Mouse (Mus musculus) kidney, postnatal 25 days (tissue): ENCODE data around the gene Amer2.
A peak's percentile ranks its signal among the peaks of the same experiment; 100 is the strongest.
"Not testable (repeated sequence)": the region's sequence is repeated elsewhere in the genome, so short reads cannot be mapped to it uniquely, and the experiment has no call there.

Experiments used
- DNase-seq, 2 experiments: peaks; one replicate each; pipeline ENCODE4 v3.0.0; 2021; ENCODE audit warnings: mixed read lengths in 2 of 2

Gene Amer2

DNA sequence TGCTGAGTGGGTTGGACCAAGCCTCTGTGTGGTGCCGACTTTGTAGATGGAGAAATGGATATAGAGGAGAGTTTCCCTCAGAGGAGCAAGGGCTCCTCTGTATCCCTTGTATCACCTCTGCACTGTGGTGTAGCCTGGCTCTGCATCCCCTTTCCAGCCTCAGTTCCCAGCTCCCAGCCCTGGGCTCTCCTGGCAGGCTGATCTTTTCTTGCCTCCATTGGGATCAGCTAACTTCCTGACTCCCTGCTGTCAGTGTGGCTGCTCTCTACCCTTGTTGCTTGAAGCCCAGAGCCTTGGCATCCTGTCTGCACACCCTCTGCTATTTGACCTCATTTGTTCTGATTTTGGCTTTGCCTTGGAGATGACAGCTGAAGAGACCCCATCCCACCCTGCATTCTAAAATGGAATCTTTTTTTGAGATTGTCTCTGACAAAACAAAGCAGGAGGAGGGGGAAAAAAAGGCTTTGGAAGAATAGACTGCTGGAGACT is at the start of gene Amer2:
TSS of gene Amer2 (plus strand) at position 439 of the 489 bp plus-strand sequence.
- DNase-seq: no peak

DNA sequence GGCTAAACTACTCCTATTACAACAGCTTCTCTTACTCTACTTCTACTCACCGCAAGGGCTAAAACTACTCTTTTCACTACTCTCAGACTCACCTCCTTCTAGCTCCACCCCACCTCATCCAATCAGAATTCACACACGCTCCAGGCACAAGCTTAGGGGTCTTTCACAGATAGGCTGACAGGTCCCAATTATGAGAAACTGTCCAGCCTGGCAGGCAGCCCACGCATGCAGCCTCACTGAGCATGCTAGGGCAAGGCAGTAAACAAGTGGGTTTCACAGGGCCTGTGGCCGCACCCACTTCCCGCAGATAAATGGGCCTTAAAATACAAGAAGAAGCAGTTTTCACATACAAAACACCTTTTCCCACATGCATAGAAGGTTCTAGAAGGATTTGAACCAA is 33.1 kb upstream of the Amer2 start:
- not testable (repeated sequence) for DNase-seq

DNA sequence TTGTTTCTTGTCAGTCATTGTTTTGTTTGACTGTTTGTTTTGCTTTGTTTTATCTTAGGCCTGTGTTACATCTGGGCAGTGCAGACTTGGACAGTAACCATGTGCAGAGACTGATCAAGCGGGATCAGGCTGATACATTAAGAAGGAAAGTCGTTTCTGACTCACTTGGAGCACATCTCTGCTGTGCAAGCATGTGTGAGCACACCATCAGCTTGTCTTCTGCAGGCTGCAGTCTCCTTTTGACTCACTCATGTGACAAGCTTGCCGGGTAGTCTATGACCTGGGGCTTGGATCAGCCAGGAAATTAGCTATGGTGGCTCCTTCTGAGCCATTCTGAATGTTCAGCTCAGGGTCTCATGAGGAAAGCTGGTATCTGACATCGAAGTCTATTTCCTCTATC is 32.5 kb upstream of the Amer2 start:
- no peak for DNase-seq

DNA sequence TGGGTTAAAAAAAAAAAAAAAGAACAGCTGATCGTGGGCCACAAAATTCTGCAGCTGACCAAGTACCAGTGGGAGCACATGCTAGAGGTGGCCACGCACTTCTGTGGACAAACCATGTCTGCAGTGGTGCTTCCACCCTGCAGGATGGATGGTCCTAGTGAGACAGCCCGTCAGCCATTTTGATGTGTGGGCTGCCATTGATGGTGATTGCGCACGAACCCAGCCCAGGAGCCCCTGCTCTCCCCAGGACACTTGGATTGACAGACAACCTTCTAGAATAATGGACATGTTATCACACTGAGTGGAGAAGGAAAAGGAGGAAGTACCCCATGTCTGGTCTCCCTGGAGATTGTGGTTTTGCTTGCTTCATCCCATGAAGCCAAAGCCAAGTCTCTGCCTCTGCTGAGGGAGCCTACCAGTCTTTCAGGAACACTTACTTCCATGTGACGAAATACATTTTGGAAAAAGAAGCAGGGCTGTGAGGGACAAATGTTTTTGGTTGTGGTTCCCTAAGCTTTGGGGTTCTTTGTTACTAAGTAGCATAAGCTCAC is 27.7 kb upstream of the Amer2 start:
- no peak for DNase-seq

DNA sequence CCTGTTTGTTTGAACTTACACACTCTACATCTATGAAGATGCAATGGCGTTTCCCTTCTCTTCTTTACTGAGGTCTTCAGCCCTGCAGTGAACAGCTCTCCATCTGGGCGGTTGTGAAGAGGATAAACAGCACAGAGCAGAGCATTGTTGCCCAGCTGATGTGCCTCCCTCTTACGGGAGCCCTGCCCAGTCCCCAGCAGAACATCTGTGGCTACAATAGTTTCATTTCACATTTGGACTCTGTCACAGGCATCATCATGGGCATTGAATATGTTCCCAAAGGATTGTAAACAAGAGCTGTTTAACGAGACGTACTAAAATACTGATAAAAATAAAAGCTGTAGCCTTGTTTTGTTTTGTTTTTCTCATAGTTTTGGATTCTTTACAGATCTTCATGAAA is 14.7 kb upstream of the Amer2 start:
- DNase-seq: no peak

DNA sequence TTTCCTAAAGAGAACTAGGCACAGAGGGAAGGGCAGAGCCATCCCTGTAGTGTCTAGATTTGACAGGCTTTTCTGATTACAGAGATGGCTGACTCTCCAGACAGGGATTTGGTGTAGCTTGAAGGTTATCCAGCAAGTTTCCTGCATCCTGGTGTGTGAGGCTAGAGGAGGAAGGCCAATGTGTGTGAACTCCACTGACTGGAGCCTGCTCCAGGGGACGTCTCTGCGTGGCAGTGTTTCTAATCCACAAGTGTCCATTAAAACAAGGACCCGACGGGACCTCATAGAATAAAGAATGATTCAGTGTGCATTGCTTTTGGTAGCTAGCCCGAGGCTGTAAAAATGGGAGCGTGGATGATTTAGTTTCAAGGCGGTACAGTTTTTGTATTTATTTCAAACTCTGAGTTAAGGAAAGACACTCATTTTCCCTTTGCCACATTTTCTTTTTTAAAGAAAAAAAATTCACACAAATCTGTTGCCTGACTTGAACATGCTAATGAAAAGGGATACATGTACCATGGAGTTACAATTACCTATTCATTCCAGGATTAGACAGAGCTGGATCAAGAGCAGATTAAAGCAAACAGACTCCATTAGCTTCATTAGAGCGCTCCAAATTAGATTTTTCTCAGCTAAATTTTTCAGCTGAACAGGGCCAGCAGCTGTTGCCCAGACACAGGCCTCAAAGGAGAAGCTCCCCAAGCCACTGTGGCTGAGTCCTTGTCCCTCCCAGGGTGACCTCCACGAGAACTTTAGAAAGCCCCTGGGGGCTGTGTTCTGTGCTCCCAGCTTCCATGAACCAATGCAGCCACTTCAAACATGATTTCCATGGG is 11.5 kb upstream of the Amer2 start:
- DNase-seq: no peak

DNA sequence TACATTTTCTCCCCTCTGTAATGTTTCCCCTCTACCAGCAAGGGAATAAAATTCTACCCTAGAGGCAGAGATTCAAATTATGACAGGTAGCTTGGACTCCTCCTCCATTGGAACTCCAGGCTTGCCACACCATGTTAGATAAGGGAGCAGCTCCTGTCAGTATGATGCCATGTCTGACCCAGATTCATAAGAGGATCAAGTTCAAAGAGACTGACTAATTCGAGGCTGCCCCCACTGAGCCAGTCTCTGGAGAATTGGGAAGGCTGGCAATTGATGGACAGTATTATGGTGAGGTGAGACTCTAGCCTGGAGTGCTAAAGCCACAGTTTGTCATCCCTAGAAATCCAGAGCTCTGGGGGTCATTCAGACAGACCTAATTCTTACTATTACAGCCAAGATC is 6.3 kb upstream of the Amer2 start:
- no peak for DNase-seq

DNA sequence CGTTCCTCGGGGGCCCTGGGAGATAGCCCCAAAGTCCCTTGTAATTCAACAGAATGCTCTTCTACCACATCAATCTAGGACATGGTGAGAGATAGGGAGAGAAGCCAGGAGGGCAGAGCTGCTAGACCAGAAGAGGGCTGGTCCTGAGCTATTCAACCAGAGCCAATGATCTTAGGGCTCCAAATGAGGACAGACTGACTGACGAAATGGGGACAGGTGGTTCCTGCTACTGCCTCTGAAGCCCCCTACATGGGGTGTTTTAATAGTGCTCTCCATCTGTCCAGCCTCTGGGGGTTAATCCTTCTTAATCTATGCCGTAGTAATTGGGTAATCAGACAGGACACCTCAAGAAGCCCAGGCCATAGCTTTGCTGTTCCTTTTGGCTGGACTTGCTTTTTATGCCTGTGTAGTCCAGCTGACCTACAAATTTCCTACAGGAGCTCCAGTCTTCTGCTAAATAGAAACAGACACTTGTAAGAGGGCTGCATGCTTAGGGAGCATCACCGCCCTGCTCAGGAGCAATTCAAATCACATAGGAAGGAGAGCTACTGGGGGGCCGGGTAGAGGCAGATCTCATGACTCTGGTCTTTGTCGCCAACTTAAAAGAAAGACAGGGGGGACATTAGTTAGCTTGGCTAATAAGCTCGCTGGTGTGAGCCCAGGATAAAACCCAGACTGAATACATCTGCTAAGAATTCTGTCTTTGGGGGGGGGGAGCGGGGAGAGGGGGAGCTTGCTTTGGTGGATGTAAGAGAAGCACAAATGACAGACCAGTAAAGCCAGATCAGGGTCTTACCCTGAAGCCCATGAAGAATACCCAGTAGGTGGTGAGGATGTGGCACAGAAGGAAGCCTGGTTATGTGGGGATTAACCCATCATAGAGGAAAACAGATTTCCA is 4.0 kb upstream of the Amer2 start:
- DNase-seq: no peak

DNA sequence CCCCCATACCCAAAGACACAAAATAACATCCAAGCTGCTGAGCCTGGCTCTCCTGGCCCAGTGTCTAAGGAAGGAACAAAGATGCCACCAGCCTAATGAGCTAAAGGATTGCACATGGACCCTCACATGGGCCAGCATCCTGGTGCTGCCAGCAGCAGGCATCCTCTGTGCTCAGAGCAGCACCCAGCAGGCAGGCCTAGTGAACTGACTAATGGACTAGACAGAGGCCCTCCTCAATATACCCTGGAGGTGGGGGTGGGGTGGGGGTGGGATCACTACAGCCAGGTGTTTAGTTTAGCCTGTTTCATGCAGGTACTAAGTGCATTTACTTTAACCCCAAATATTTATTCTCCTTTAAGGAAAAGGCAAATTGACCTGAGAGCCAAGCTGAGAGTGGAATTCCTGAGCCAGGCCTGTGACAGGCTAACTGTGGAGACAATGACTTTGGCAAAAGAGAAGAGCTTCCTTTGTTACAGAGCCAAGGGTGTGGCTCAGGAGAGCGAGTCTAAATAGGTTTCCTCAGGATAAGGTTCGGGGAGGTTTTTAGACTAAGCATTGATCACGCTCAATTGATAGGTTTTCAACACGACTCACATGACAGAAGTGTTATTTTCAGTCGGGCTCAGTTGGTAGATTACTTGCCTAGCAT is 3.3 kb upstream of the Amer2 start:
- no peak for DNase-seq

DNA sequence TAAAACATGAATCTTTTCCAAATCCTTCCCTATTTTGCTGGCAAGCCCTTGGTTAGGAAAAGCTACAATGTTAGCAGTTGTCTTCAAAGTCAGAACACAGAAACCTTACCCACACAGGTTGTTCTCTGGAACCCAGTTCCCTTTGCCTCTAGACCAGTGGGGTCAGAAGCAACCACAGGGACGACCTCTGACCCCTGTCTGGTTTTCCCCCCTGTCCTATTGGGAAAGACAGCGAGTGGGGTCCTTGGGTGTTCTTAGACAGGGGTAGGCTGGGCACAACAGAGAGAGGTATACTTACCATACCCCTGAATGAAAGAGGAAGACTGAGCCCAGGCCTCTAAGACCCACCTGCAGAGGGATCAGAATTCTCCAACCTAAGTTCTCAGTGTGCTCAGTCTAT is 4.0 kb downstream of the Amer2 start:
- DNase-seq: no peak

DNA sequence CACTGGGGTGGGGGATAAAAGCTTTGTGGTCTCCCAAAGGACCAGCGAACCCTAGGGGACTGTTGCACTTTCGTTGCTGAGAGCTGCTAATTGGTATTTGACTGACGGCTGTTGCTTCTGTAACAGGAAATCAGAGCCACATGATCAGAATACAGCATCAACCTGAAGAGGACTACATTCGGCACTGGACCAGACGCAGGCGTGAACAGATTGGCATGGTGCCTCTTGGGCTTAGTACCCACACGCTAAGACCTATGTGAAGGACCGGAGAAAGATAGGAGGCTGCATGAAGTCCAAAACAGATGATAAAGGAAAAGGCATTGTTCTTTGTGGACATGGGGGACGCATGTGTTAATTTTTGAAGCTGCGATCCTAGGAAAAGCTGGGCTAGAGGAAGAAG is 4.5 kb downstream of the Amer2 start:
- no peak for DNase-seq

DNA sequence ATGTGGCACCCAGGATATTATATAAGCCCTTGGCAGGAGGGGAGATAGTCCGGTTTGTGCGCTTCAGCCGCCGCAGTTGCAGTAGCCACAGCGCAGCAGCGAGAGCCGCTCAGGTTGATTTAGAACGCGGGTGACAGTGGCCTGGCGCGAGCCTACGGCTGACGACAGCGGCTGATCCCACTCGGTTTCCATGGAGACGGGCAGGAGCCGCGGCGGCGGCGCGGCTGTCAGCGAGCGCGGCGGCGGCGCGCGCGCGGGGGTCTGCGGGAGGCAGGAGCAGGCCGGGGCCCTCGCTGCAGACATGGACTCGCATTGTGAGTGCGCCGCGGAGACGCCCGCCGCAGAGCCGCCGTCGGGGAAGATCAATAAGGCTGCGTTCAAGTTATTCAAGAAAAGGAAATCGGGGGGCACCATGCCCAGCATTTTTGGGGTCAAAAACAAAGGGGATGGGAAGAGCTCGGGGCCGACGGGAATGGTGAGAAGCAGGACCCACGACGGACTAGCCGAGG is 5.1 kb downstream of the Amer2 start:
- DNase-seq: peak; percentile 40 to 67

DNA sequence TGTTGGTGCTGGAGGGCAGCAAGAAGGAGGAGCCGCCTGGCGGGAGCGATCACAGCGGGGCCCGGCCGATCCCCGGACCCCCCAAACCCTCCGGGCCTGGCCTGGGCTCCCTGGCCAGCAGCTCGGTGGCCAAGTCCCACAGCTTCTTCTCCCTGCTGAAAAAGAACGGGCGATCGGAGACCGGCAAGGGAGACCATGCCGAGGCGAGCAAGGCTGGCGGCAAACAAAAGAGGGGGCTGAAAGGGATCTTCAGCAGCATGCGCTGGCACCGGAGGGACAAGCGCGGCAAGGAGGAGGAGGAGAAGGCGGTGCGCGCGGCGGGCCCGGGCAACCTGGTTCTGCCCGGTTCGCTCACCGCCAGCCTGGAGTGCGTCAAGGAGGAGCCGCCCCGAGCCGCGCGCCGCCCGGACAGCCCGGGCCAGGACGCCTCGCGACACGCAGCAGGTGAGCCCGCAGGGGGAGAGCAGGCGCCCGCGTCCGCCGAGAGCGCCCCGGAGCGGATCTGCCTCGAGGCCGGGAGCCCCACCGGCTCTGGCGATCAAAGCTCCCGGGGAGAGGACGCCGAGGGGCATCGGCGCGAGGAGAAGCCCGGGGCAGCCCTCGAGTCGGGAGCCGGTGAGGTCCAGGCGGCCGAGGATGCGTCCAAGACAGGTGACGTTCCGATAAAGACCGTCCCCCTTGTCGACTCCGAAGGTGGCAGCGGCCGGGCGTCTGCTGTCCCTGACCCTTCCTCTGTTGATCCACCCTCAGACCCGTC is 5.7 kb downstream of the Amer2 start:
- peak; percentile 16 to 53 for DNase-seq

DNA sequence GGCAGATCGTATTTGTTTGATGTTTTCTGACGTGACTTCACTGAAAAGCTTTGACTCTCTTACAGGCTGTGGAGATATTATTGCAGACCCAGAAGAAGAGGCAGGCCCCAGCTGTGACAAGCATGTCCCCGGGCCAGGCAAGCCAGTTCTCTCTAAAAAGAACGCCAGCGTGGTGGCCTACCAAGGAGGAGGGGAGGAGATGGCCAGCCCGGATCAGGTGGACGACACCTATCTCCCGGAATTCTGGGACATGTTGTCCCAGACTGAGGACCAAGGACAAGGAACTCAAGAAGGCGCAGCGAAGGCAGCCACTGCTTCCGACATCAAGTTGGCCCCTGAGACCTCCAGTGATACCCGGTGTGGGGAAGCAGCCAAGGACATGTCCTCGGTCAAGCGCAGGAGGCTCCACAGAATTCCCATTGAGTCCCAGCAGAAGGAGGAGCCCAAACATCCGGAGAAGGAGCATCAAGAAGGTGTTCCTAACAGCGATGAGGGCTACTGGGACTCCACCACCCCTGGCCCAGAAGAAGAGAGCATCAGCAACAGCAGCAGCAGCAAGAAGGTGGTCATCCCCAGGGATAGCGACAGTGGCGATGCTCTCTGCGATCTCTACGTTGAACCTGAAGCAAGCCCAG is 6.4 kb downstream of the Amer2 start:
- DNase-seq: no peak

DNA sequence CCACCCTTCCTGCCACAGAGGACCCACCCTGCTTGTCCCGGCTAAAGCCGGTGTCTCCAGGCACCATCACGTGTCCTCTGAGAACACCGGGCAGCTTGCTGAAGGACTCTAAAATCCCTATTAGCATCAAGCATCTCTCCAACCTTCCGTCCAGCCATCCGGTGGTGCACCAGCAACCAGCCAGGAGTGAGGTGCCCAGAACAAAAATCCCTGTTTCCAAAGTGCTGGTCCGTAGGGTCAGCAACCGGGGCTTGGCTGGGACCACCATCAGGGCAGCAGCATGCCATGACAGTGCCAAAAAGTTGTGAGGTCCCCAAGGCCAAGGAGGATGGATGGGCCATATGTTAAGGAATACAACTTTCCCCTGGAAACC is 6.9 kb downstream of the Amer2 start:
- no peak for DNase-seq

DNA sequence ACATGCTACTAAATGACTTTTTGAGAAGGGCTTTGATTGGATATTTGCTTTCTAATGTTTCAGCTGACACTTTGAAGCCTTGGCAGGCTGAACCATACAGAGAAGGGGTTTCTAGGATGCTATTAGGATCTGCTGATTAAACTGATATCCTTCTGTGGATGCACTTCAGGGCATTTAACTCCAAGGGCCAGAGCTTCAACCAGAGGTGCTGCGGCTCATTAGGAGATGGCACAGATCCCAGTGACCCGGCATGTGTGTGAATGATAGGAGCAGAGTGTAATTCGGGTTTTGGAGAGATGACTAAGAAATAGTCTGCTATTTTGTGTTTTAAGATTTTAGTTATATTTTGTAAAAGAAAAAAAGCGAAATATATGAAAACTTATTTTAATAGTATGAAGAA is 8.6 kb downstream of the Amer2 start:
- DNase-seq: no peak

DNA sequence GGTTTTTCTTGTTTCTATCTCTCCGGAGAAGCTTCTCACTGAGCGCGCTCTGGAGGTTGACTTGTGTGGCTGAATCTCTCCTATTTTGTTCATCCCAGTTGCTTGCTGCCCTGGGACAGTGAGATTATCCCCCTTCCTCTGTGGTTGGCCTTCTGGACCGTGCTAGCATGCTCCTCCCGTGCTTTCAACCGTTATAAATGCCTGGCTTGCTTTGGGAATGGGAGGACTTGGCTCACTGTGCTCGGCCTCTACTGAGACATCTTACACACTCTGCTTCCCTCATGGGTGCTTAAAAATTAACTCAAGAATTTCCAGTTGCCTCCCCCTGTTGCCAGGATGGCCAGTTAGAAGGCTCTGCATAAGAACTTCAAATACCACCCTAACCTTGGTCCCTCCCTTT is 10.8 kb downstream of the Amer2 start:
- DNase-seq: no peak

DNA sequence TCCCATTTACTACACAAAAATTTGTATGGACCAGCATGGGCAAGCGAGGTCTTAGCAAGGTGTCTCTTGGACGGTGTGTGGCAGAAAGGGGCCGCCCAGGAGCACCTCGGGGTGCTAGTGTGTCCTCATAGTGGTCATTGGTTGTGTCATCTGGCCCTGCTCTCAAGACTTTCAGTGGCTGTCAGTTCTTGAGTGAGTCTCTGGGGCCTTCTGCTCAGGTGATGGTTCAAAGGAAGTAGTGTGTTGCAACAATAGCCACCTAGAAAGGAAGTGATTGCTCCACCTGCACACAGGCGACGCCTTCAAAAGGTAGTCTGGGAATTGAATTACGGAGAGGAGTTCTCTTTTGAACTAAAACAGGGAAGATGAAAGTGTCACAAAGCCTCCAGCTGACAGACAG is 11.2 kb downstream of the Amer2 start:
- no peak for DNase-seq

DNA sequence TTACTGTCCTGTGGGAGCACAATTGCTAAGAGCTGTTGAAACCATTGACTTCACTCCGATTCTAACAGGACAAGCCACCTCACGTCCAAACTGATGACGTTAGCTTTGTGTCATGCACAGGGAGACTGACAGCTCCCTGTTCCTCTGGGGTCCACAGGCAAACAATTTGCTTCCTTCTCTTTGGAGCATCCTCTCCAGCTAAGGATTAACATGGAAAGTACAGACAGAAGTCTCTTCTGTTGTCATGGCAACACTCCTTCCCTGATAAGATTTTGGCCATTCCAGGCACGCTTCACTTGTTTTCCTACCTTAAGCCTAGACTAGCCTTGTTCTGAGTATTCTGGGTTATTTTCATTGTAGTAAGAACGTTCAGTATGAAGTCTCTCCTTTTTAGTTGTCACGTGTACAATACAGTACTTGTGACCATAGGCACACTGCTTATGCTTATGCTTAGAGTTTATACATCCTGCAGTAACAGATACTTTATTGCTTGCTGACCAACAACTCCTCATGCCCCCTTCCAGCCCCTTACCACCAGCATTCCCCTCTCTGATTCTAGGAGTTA is 12.1 kb downstream of the Amer2 start:
- DNase-seq: no peak

DNA sequence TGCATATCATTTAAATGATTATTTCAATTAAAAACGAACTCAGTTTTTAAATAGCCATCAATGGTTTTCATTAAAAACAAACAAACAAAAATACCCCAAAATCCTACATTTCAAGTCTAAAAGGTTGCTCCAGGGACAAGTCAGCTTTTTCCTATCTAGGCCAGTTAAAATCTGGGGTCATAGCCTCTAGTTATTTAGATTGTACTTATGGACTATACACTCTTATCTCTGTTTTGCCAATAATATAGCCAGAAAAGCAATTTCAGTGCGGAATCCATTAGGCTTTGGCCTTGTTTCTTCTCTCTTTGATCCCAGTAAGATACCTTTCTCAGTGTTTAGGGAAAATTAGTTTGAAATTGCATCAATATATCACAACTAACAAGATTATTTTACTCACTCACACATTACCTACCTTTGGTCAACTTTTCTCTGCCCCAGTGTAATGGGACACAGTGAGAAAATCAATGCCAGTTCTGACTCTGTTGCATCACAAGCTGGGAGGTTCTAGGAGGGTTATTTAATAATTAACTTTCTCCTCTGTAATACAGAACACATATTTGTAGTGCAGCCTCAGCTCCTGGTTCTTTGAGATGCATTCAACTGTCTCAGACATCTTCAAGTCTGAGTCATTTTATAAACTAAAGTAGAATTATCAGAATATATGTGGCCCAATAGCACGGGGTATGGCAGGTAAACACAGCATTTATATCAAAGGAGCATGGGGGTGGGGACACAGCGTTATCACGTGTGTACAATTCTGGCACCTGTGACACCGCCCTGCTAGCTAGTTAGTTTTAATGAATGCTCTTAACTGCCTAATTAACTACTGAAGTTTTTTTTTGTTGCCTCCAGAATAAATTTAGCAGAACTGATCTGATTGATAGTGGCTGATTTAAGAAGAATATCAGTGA is 13.8 kb downstream of the Amer2 start:
- DNase-seq: no peak
